Mouse (Mus musculus) forebrain, embryonic 14.5 days (tissue): ENCODE data around the gene Dus4l. TPM values are rescaled to one million over a fixed set of nuclear protein-coding genes. Genes with fewer than 3 reads are reported as not detected.
A peak's percentile ranks its signal among the peaks of the same experiment; 100 is the strongest.

Experiments used
- ATAC-seq: fragments of 200-750 bp; cut with Nextera tagmentation; 2 replicates; pipeline ENCODE4 v1.8.0; 2017; ENCODE audit warnings: mild to moderate bottlenecking, moderate library complexity
- DNase-seq: peaks from one replicate; pipeline ENCODE4 v3.0.0-alpha.2; 2015; ENCODE audit warnings: low spot score
- H3K27ac ChIP-seq: fragments of 300-500 bp; sonication (generic); 2 replicates; pipeline ENCODE4 v1.5.1; 2014; ENCODE audit warnings: low read depth, mild to moderate bottlenecking, control low read depth, low read length, moderate library complexity
- H3K27me3 ChIP-seq: fragments of 300-500 bp; sonication (generic); replicated peaks from 2 replicates; pipeline ENCODE4 v1.6.1; 2014; ENCODE audit warnings: low read length, control low read depth, mixed read lengths; ENCODE audit not compliant: control insufficient read depth, insufficient read depth
- H3K36me3 ChIP-seq: fragments of 300-500 bp; sonication (generic); 2 replicates; pipeline ENCODE4 v1.6.1; 2014; ENCODE audit warnings: low read length, control low read depth; ENCODE audit not compliant: control insufficient read depth, insufficient read depth
- H3K4me1 ChIP-seq: fragments of 300-500 bp; sonication (generic); 2 replicates; pipeline ENCODE4 v1.6.1; 2014; ENCODE audit warnings: antibody characterized with exemption, low read length, control low read depth; ENCODE audit not compliant: control insufficient read depth, insufficient read depth
- H3K4me2 ChIP-seq: fragments of 300-500 bp; sonication (generic); 2 replicates; pipeline ENCODE4 v1.6.1; 2014; ENCODE audit warnings: mild to moderate bottlenecking, control low read depth, low read length
- H3K4me3 ChIP-seq: fragments of 300-500 bp; sonication (generic); 2 replicates; pipeline ENCODE4 v1.5.1; 2014; ENCODE audit warnings: low read depth, low read length, control low read depth
- H3K9ac ChIP-seq: fragments of 300-500 bp; sonication (generic); 2 replicates; pipeline ENCODE4 v1.6.1; 2014; ENCODE audit warnings: mild to moderate bottlenecking, low read length, control low read depth, moderate library complexity
- H3K9me3 ChIP-seq: fragments of 300-500 bp; sonication (generic); replicated peaks from 2 replicates; pipeline ENCODE4 v1.6.1; 2016; ENCODE audit warnings: low read length, control low read depth, mixed read lengths; ENCODE audit not compliant: control insufficient read depth
- WGBS: fragments of 180-500 bp; shearing (Covaris S2); extraction: QIAGEN DNeasy Blood & Tissue Kit; methylation state at CpG from one replicate; pipeline ENCODE4 v1.1.7; 2014; 5-methylcytosine and 5-hydroxymethylcytosine counted together
- polyA plus RNA-seq: library from polyadenylated mRNA; unstranded; fragments of >200 nt; fragmentation: Nextera tagmentation; extraction: Ambion mirVana; gene quantifications from 2 replicates; pipeline ENCODE4 v1.2.1, GENCODE M21; 2014

The Dus4l gene
- polyA plus RNA-seq, 1 experiment from 2014 or later, result 6.3 TPM

- Histone ChIP-seq H3K4me2 (no peak overlapping the region), H3K27ac (no peak overlapping the region), H3K4me1 (no peaks in the 10 kb centered on the region), H3K27me3 (no peaks in the 10 kb centered on the region), H3K9ac (no peak overlapping the region), H3K9me3 (no peaks in the 10 kb centered on the region), H3K4me3 (no peak overlapping the region), H3K36me3 (peaks cover 13% of the 10 kb centered on the region; the same call in 1 of the 2 replicates)
- WGBS, result 90% methylated on average over 8 of the region's 8 CpGs
- DNase-seq, result no peak
- no peak for ATAC-seq
Measured at GRCm38 (mm10) chr12:31620106-31620505, 34.5 kb downstream of the Dus4l start.

- H3K9ac ChIP-seq, result no peak overlapping the region
- no peak for ATAC-seq
- H3K36me3 ChIP-seq, result peaks cover 3% of the 10 kb centered on the region; the same call in 1 of the 2 replicates
- H3K9me3 ChIP-seq, result no peaks in the 10 kb centered on the region
- H3K27ac ChIP-seq, result no peak overlapping the region
- H3K4me3 ChIP-seq, result no peak overlapping the region
- DNase-seq, result no peak
- H3K27me3 ChIP-seq, result no peaks in the 10 kb centered on the region
- no peaks in the 10 kb centered on the region for H3K4me1 ChIP-seq
- WGBS, result 56% methylated on average over 4 of the region's 4 CpGs
- no peak overlapping the region for H3K4me2 ChIP-seq
Measured at GRCm38 (mm10) chr12:31613353-31613752, 41.3 kb downstream of the Dus4l start.

GRCm38 (mm10) chr12:31608138-31608537 lies 46.5 kb downstream of the Dus4l start:
- H3K9me3 ChIP-seq, result no peaks in the 10 kb centered on the region
- 10% methylated on average over 3 of the region's 3 CpGs for WGBS
- H3K4me2 ChIP-seq, result no peak overlapping the region
- no peaks in the 10 kb centered on the region for H3K4me1 ChIP-seq
- no peak for ATAC-seq
- no peaks in the 10 kb centered on the region for H3K27me3 ChIP-seq
- no peak overlapping the region for H3K4me3 ChIP-seq
- H3K27ac ChIP-seq, result no peak overlapping the region
- no peaks in the 10 kb centered on the region for H3K36me3 ChIP-seq
- DNase-seq, result no peak
- H3K9ac ChIP-seq, result no peak overlapping the region

GRCm38 (mm10) chr12:31604894-31605293 lies 49.7 kb downstream of the Dus4l start:
- peak; percentile 32 for DNase-seq

GRCm38 (mm10) chr12:31603586-31603985 lies 51.0 kb downstream of the Dus4l start:
- ATAC-seq, result no peak

More at GRCm38 (mm10) chr12:31604894-31605293, 49.7 kb downstream of the Dus4l start:
- no peak overlapping the region for H3K27ac ChIP-seq
- no peak overlapping the region for H3K4me3 ChIP-seq
- ATAC-seq, result no peak; the same call in 1 of the 2 replicates
- H3K9me3 ChIP-seq, result no peaks in the 10 kb centered on the region
- no peak overlapping the region for H3K9ac ChIP-seq
- 74% methylated on average over 3 of the region's 3 CpGs for WGBS
- no peak overlapping the region for H3K4me2 ChIP-seq
- H3K27me3 ChIP-seq, result no peaks in the 10 kb centered on the region
- H3K4me1 ChIP-seq, result no peaks in the 10 kb centered on the region
- no peaks in the 10 kb centered on the region for H3K36me3 ChIP-seq

GRCm38 (mm10) chr12:31594296-31594695 lies 60.3 kb downstream of the Dus4l start:
- H3K9ac ChIP-seq, result no peak overlapping the region
- no peaks in the 10 kb centered on the region for H3K4me1 ChIP-seq
- DNase-seq (no peak), ATAC-seq (no peak)
- H3K36me3 ChIP-seq, result no peaks in the 10 kb centered on the region
- no peaks in the 10 kb centered on the region for H3K27me3 ChIP-seq
- no peak overlapping the region for H3K4me2 ChIP-seq
- H3K9me3 ChIP-seq, result no peaks in the 10 kb centered on the region
- WGBS, result 88% methylated on average over 3 of the region's 3 CpGs
- H3K4me3 ChIP-seq, result no peak overlapping the region
- no peak overlapping the region for H3K27ac ChIP-seq

More at GRCm38 (mm10) chr12:31603586-31603985, 51.0 kb downstream of the Dus4l start:
- Histone ChIP-seq H3K27me3 (no peaks in the 10 kb centered on the region), H3K4me1 (no peaks in the 10 kb centered on the region), H3K9me3 (no peaks in the 10 kb centered on the region), H3K36me3 (no peaks in the 10 kb centered on the region), H3K27ac (no peak overlapping the region), H3K4me3 (no peak overlapping the region), H3K4me2 (no peak overlapping the region), H3K9ac (no peak overlapping the region)
- DNase-seq, result no peak
- whole genome bisulfite sequencing, result 84% methylated on average over 6 of the region's 6 CpGs

- Histone ChIP-seq H3K4me2 (no peak overlapping the region), H3K9me3 (no peaks in the 10 kb centered on the region), H3K27me3 (no peaks in the 10 kb centered on the region), H3K9ac (no peak overlapping the region), H3K4me3 (no peak overlapping the region), H3K36me3 (no peaks in the 10 kb centered on the region), H3K27ac (no peak overlapping the region), H3K4me1 (no peaks in the 10 kb centered on the region)
- DNase-seq (no peak), ATAC-seq (no peak)
- 30% methylated on average over 3 of the region's 3 CpGs for WGBS
Measured at GRCm38 (mm10) chr12:31592011-31592410, 62.6 kb downstream of the Dus4l start.

Other genes with a start within 250 kb of the Dus4l start
- gene Cbll1, start 155.2 kb downstream of the Dus4l start, polyA plus RNA-seq, result 20.3 and 21.3 TPM in 2 replicates
- gene Slc26a4, start 94.9 kb downstream of the Dus4l start, polyA plus RNA-seq, result 0.09 TPM in 1 of 2 replicates, not detected in the other
- gene Bcap29, start 20.2 kb downstream of the Dus4l start, polyA plus RNA-seq, result 27.8 and 32.7 TPM in 2 replicates
- 25.1 and 26.3 TPM in 2 replicates for gene Cog5, start within 50 bp of the Dus4l start, polyA plus RNA-seq
- 10.8 and 13.0 TPM in 2 replicates for gene Gpr22, start 59.1 kb upstream of the Dus4l start, polyA plus RNA-seq